Comparison of ENCODE assay signal across 12 mouse cellular contexts in genomic region chr10:8813984-8814578, GRCm38 (mm10).
DNase-seq lines count a peak whose midpoint lies in the region; ATAC-seq and TF ChIP-seq lines count a peak whose summit lies in the region.
"Had no signal": no experiment of that assay in that cellular context is flagged by ENCODE, and none has a peak within 500 bp of the region (broad histone marks: within the 10 kb centered on the region; RNA-seq: fewer than 3 reads in every experiment).

No protein-coding gene starts in this region.

- H3K27me3 ChIP-seq in kidney, embryonic 14.5 days (ENCODE audit: control insufficient read depth, insufficient read depth, low read length): no peaks in the 10 kb centered on the region
- H3K27me3 ChIP-seq in kidney, embryonic 16.5 days (ENCODE audit: insufficient read depth, low read length): no peaks in the 10 kb centered on the region
- H3K27me3 ChIP-seq in stomach, embryonic 16.5 days (ENCODE audit: control insufficient read depth, insufficient read depth, low read length): no peaks in the 10 kb centered on the region
- H3K27me3 ChIP-seq: hindbrain, embryonic 12.5 days; lung, embryonic 15.5 days had no signal

- H3K4me2 ChIP-seq in kidney, embryonic 14.5 days (replicated peaks; ENCODE audit: low read depth, low read length): no peak overlapping the region
- no peak overlapping the region; the same call in 1 of the 2 replicates for H3K4me2 ChIP-seq in kidney, embryonic 16.5 days (replicated peaks; ENCODE audit: low read depth, low read length)
- H3K4me2 ChIP-seq in stomach, embryonic 16.5 days (ENCODE audit: low read depth, low read length): peak overlapping the region; percentile 16; the same call in 1 of the 2 replicates
- H3K4me2 ChIP-seq: hindbrain, embryonic 12.5 days; lung, embryonic 15.5 days had no signal

- intact Hi-C loops in gastrocnemius, adult 2 months (cut with DNase I): no loop called here

- no peak overlapping the region for H3K9ac ChIP-seq in kidney, embryonic 14.5 days (ENCODE audit: low read depth, low read length)
- H3K9ac ChIP-seq in kidney, embryonic 16.5 days (replicated peaks; ENCODE audit: low read length): no peak overlapping the region
- no peak overlapping the region for H3K9ac ChIP-seq in stomach, embryonic 16.5 days (ENCODE audit: low read length)
- H3K9ac ChIP-seq: hindbrain, embryonic 12.5 days; lung, embryonic 15.5 days had no signal

- no peak for TF ChIP-seq CTCF in gastrocnemius, adult 2 months (IDR thresholded peaks at IDR 0.05)
- no peak for TF ChIP-seq CTCF in layer of hippocampus, adult 2 months (conservative IDR thresholded peaks at IDR 0.05)

- 0 out of 2 replicates have a peak, but pooled peaks have one; percentile 47 for ATAC-seq in kidney, embryonic 14.5 days (ENCODE audit: low FRiP score, low TSS enrichment)
- no peak for ATAC-seq in kidney, embryonic 16.5 days (ENCODE audit: low FRiP score, low TSS enrichment)
- ATAC-seq in stomach, embryonic 16.5 days (ENCODE audit: insufficient read depth, low FRiP score): no peak

- H3K36me3 ChIP-seq in kidney, embryonic 14.5 days (ENCODE audit: control insufficient read depth, insufficient read depth, low read length): peaks cover 3% of the 10 kb centered on the region; the same call in 1 of the 2 replicates
- H3K36me3 ChIP-seq in kidney, embryonic 16.5 days (ENCODE audit: insufficient read depth, low read length): 0 out of 2 replicates have a peak, but pooled peaks cover 5% of the 10 kb centered on the region
- no peaks in the 10 kb centered on the region for H3K36me3 ChIP-seq in stomach, embryonic 16.5 days (ENCODE audit: control insufficient read depth, insufficient read depth, low read length)
- H3K36me3 ChIP-seq: hindbrain, embryonic 12.5 days; lung, embryonic 15.5 days had no signal

- peaks cover 4% of the 10 kb centered on the region for H3K4me1 ChIP-seq in kidney, embryonic 14.5 days (ENCODE audit: control insufficient read depth, insufficient read depth, low read length)
- H3K4me1 ChIP-seq in kidney, embryonic 16.5 days (ENCODE audit: insufficient read depth, low read length): peaks cover 21% of the 10 kb centered on the region
- H3K4me1 ChIP-seq in stomach, embryonic 16.5 days (ENCODE audit: control insufficient read depth, insufficient read depth, low read length): peaks cover 4% of the 10 kb centered on the region; the same call in 1 of the 2 replicates

- peak overlapping the region; percentile 46 for H3K27ac ChIP-seq in gastrocnemius, adult 2 months
- no peak overlapping the region for H3K27ac ChIP-seq in kidney, embryonic 14.5 days (ENCODE audit: low read depth, low read length)
- no peak overlapping the region for H3K27ac ChIP-seq in kidney, embryonic 16.5 days (ENCODE audit: low read length)
- H3K27ac ChIP-seq in stomach, embryonic 16.5 days (ENCODE audit: low read length): peak overlapping the region; percentile 56; the same call in 1 of the 2 replicates
- no peak overlapping the region for H3K27ac ChIP-seq in layer of hippocampus, adult 2 months
- H3K27ac ChIP-seq: hindbrain, embryonic 12.5 days; lung, embryonic 15.5 days had no signal

- 20% methylated on average over 18 of the region's 18 CpGs for WGBS in kidney, embryonic 14.5 days
- WGBS in kidney, embryonic 16.5 days: 23% methylated on average over 18 of the region's 18 CpGs
- 30% methylated on average over 18 of the region's 18 CpGs for WGBS in stomach, embryonic 16.5 days

- peak overlapping the region; percentile 49 for H3K4me3 ChIP-seq in gastrocnemius, adult 2 months
- no peak overlapping the region for H3K4me3 ChIP-seq in kidney, embryonic 14.5 days (ENCODE audit: low read length)
- H3K4me3 ChIP-seq in kidney, embryonic 16.5 days (ENCODE audit: low read length): no peak overlapping the region
- no peak overlapping the region for H3K4me3 ChIP-seq in stomach, embryonic 16.5 days (replicated peaks; ENCODE audit: low read length)
- no peak overlapping the region for H3K4me3 ChIP-seq in layer of hippocampus, adult 2 months
- H3K4me3 ChIP-seq: hindbrain, embryonic 12.5 days; lung, embryonic 15.5 days had no signal

- DNase-seq in gastrocnemius, adult 2 months: no peak
- no peak for DNase-seq in gastrocnemius, adult 8-10 months (ENCODE audit: low spot score in 2 of 2)
- DNase-seq in forelimb bud, embryonic 11.5 days (ENCODE audit: low read depth, low spot score): peak; percentile 50
- no peak for DNase-seq in cerebellum, adult 9-10 months
- DNase-seq in layer of hippocampus, adult 2 months (ENCODE audit: low spot score in 2 of 2): no peak
- DNase-seq: adrenal gland, postnatal 10 days; kidney, postnatal 10 days had no signal

- no peaks in the 10 kb centered on the region for H3K9me3 ChIP-seq in kidney, embryonic 14.5 days (ENCODE audit: control insufficient read depth, low read length)
- H3K9me3 ChIP-seq in kidney, embryonic 16.5 days (ENCODE audit: low read length): no peaks in the 10 kb centered on the region
- no peaks in the 10 kb centered on the region for H3K9me3 ChIP-seq in stomach, embryonic 16.5 days (replicated peaks; ENCODE audit: control insufficient read depth, low read length)
- H3K9me3 ChIP-seq: hindbrain, embryonic 12.5 days; lung, embryonic 15.5 days had no signal

Comparison
In these comparisons a context has a peak if more than half of its experiments do, and no peak if none do; other contexts are left out.
1. H3K27ac ChIP-seq: peak in gastrocnemius, adult 2 months (single experiment) and stomach, embryonic 16.5 days (single experiment); none in kidney, embryonic 14.5 days (single experiment), kidney, embryonic 16.5 days (single experiment) and layer of hippocampus, adult 2 months (single experiment).